Mouse (Mus musculus) neural tube, embryonic 11.5 days (tissue): Measurements from ENCODE around the gene Arid2. TPM values are rescaled to one million over a fixed set of nuclear protein-coding genes. Genes with fewer than 3 reads are reported as not detected.

Experiments
- ATAC-seq: fragments of 200-750 bp; cut with Nextera tagmentation; 2 replicates; pipeline ENCODE4 v1.8.0; 2017; ENCODE audit warnings: moderate number of reproducible peaks, mild to moderate bottlenecking, moderate TSS enrichment, moderate library complexity; ENCODE audit not compliant: insufficient read depth, low FRiP score, low TSS enrichment
- DNase-seq: peaks from one replicate; pipeline ENCODE4 v3.0.0-alpha.2; 2015; ENCODE audit warnings: low spot score
- H3K27ac ChIP-seq: fragments of 300-500 bp; sonication (generic); 2 replicates; pipeline ENCODE4 v1.5.1; 2014; ENCODE audit warnings: low read depth, mild to moderate bottlenecking, low read length
- H3K27me3 ChIP-seq: fragments of 300-500 bp; sonication (generic); 2 replicates; pipeline ENCODE4 v1.6.1; 2014; ENCODE audit warnings: mild to moderate bottlenecking, low read length, mixed read lengths; ENCODE audit not compliant: control insufficient read depth, insufficient read depth
- H3K36me3 ChIP-seq: fragments of 300-500 bp; sonication (generic); 2 replicates; pipeline ENCODE4 v1.6.1; 2014; ENCODE audit warnings: mild to moderate bottlenecking, low read length, moderate library complexity, mixed read lengths; ENCODE audit not compliant: control insufficient read depth, insufficient read depth
- H3K4me1 ChIP-seq: fragments of 300-500 bp; sonication (generic); 2 replicates; pipeline ENCODE4 v1.6.1; 2014; ENCODE audit warnings: low read length, mixed read lengths; ENCODE audit not compliant: control insufficient read depth, insufficient read depth
- H3K4me2 ChIP-seq: fragments of 300-500 bp; sonication (generic); 2 replicates; pipeline ENCODE4 v1.6.1; 2014; ENCODE audit warnings: low read depth, mild to moderate bottlenecking, moderate library complexity
- H3K4me3 ChIP-seq: fragments of 300-500 bp; sonication (generic); 2 replicates; pipeline ENCODE4 v1.5.1; 2014; ENCODE audit warnings: low read depth, low read length
- H3K9ac ChIP-seq: fragments of 300-500 bp; sonication (generic); 2 replicates; pipeline ENCODE4 v1.6.1; 2014; ENCODE audit warnings: mild to moderate bottlenecking, low read length
- H3K9me3 ChIP-seq: fragments of 300-500 bp; sonication (generic); 2 replicates; pipeline ENCODE4 v1.6.1; 2016; ENCODE audit warnings: low read length; ENCODE audit not compliant: control insufficient read depth
- WGBS: fragments of 180-500 bp; shearing (Covaris S2); extraction: QIAGEN DNeasy Blood & Tissue Kit; methylation state at CpG from one replicate; pipeline ENCODE4 v1.1.7; 2014; 5-methylcytosine and 5-hydroxymethylcytosine counted together
- polyA plus RNA-seq: library from polyadenylated mRNA; unstranded; fragments of >200 nt; fragmentation: Nextera tagmentation; extraction: Ambion mirVana; gene quantifications from 2 replicates; pipeline ENCODE4 v1.2.1, GENCODE M21; 2014

The Arid2 gene
- polyA plus RNA-seq, 1 experiment from 2014 or later: 40.1 TPM

GRCm38 (mm10) chr15:96288836-96289390 lies 1.6 kb downstream of the Arid2 start:
- 8% methylated on average over 9 of the region's 9 CpGs for WGBS
- DNase-seq (no peak), ATAC-seq (no peak)
- Histone ChIP-seq H3K4me2 (peak overlapping the region; percentile 73), H3K27ac (peak overlapping the region; percentile 100), H3K9me3 (no peaks in the 10 kb centered on the region), H3K27me3 (no peaks in the 10 kb centered on the region), H3K36me3 (no peaks in the 10 kb centered on the region), H3K4me3 (peak overlapping the region; percentile 97), H3K9ac (peak overlapping the region; percentile 100), H3K4me1 (peaks cover 8% of the 10 kb centered on the region)

GRCm38 (mm10) chr15:96290001-96290400 lies 2.7 kb downstream of the Arid2 start:
- Histone ChIP-seq H3K4me2 (peak overlapping the region; percentile 25; the same call in 1 of the 2 replicates), H3K9me3 (no peaks in the 10 kb centered on the region), H3K4me3 (no peak overlapping the region), H3K27me3 (no peaks in the 10 kb centered on the region), H3K27ac (no peak overlapping the region), H3K36me3 (no peaks in the 10 kb centered on the region), H3K4me1 (peaks cover 6% of the 10 kb centered on the region), H3K9ac (no peak overlapping the region)
- DNase-seq (no peak), ATAC-seq (no peak)
- WGBS: 96% methylated on average over 1 of the region's 1 CpGs

GRCm38 (mm10) chr15:96293444-96293843 lies 6.1 kb downstream of the Arid2 start:
- H3K9ac ChIP-seq: no peak overlapping the region
- no peak overlapping the region for H3K4me3 ChIP-seq
- H3K36me3 ChIP-seq: 0 out of 2 replicates have a peak, but pooled peaks cover 2% of the 10 kb centered on the region
- DNase-seq: no peak
- H3K4me2 ChIP-seq: no peak overlapping the region
- H3K9me3 ChIP-seq: no peaks in the 10 kb centered on the region
- ATAC-seq: no peak
- H3K27me3 ChIP-seq: no peaks in the 10 kb centered on the region
- no peak overlapping the region for H3K27ac ChIP-seq
- 69% methylated on average over 3 of the region's 3 CpGs for WGBS
- H3K4me1 ChIP-seq: peaks cover 6% of the 10 kb centered on the region

- no peaks in the 10 kb centered on the region for H3K9me3 ChIP-seq
- H3K4me2 ChIP-seq: no peak overlapping the region
- H3K36me3 ChIP-seq: 0 out of 2 replicates have a peak, but pooled peaks cover 2% of the 10 kb centered on the region
- 90% methylated on average over 9 of the region's 9 CpGs for WGBS
- DNase-seq (no peak), ATAC-seq (no peak)
- no peak overlapping the region for H3K27ac ChIP-seq
- no peaks in the 10 kb centered on the region; the same call in 1 of the 2 replicates for H3K4me1 ChIP-seq
- no peak overlapping the region for H3K9ac ChIP-seq
- H3K4me3 ChIP-seq: no peak overlapping the region
- no peaks in the 10 kb centered on the region for H3K27me3 ChIP-seq
These were observed 9.8 kb downstream of the Arid2 start for GRCm38 (mm10) chr15:96297078-96297590.

- H3K4me2 ChIP-seq: no peak overlapping the region
- no peak overlapping the region for H3K27ac ChIP-seq
- H3K27me3 ChIP-seq: no peaks in the 10 kb centered on the region
- 95% methylated on average over 9 of the region's 9 CpGs for WGBS
- H3K9ac ChIP-seq: no peak overlapping the region
- no peak overlapping the region for H3K4me3 ChIP-seq
- no peaks in the 10 kb centered on the region; the same call in 1 of the 2 replicates for H3K4me1 ChIP-seq
- DNase-seq (no peak), ATAC-seq (no peak)
- no peaks in the 10 kb centered on the region for H3K9me3 ChIP-seq
- peaks cover 2% of the 10 kb centered on the region; the same call in 1 of the 2 replicates for H3K36me3 ChIP-seq
These were observed 10.4 kb downstream of the Arid2 start for GRCm38 (mm10) chr15:96297623-96298188.

- H3K9ac ChIP-seq: no peak overlapping the region
- no peaks in the 10 kb centered on the region for H3K27me3 ChIP-seq
- ATAC-seq (no peak), DNase-seq (no peak)
- H3K36me3 ChIP-seq: peaks cover 3% of the 10 kb centered on the region
- H3K4me2 ChIP-seq: no peak overlapping the region
- 82% methylated on average over 6 of the region's 6 CpGs for WGBS
- H3K4me1 ChIP-seq: no peaks in the 10 kb centered on the region
- no peak overlapping the region for H3K4me3 ChIP-seq
- H3K9me3 ChIP-seq: no peaks in the 10 kb centered on the region
- H3K27ac ChIP-seq: no peak overlapping the region
These were observed 22.0 kb downstream of the Arid2 start for GRCm38 (mm10) chr15:96309310-96309709.

GRCm38 (mm10) chr15:96312902-96313301 lies 25.6 kb downstream of the Arid2 start:
- Histone ChIP-seq H3K9ac (no peak overlapping the region), H3K36me3 (no peaks in the 10 kb centered on the region), H3K9me3 (no peaks in the 10 kb centered on the region), H3K4me3 (no peak overlapping the region), H3K27me3 (no peaks in the 10 kb centered on the region), H3K27ac (no peak overlapping the region), H3K4me1 (no peaks in the 10 kb centered on the region), H3K4me2 (no peak overlapping the region)
- no peak for DNase-seq
- ATAC-seq: no peak
- 97% methylated on average over 1 of the region's 1 CpGs for WGBS

GRCm38 (mm10) chr15:96315664-96316063 lies 28.3 kb downstream of the Arid2 start:
- DNase-seq (no peak), ATAC-seq (no peak)
- no peak overlapping the region for H3K9ac ChIP-seq
- no peaks in the 10 kb centered on the region for H3K9me3 ChIP-seq
- H3K27ac ChIP-seq: no peak overlapping the region
- no peak overlapping the region for H3K4me2 ChIP-seq
- H3K4me3 ChIP-seq: no peak overlapping the region
- no peaks in the 10 kb centered on the region for H3K27me3 ChIP-seq
- H3K4me1 ChIP-seq: no peaks in the 10 kb centered on the region
- no peaks in the 10 kb centered on the region for H3K36me3 ChIP-seq
- 72% methylated on average over 1 of the region's 1 CpGs for WGBS

GRCm38 (mm10) chr15:96319335-96319734 lies 32.0 kb downstream of the Arid2 start:
- ATAC-seq (no peak), DNase-seq (no peak)
- 78% methylated on average over 8 of the region's 8 CpGs for WGBS

More at GRCm38 (mm10) chr15:96319335-96319734, 32.0 kb downstream of the Arid2 start:
- no peak overlapping the region for H3K9ac ChIP-seq
- no peak overlapping the region for H3K4me3 ChIP-seq
- no peak overlapping the region for H3K27ac ChIP-seq
- no peaks in the 10 kb centered on the region for H3K4me1 ChIP-seq
- no peaks in the 10 kb centered on the region for H3K9me3 ChIP-seq
- no peak overlapping the region for H3K4me2 ChIP-seq
- no peaks in the 10 kb centered on the region for H3K27me3 ChIP-seq
- H3K36me3 ChIP-seq: no peaks in the 10 kb centered on the region
